Mouse (Mus musculus) liver, postnatal 0 days (tissue): ENCODE data around the gene Disp2. TPM values are rescaled to one million over a fixed set of nuclear protein-coding genes. Genes with fewer than 3 reads are reported as not detected.

Source experiments
- ATAC-seq: fragments of 200-750 bp; cut with Nextera tagmentation; 2 replicates; pipeline ENCODE4 v1.8.0; 2017; ENCODE audit warnings: mild to moderate bottlenecking, moderate library complexity
- DNase-seq: peaks from one replicate; pipeline ENCODE4 v3.0.0-alpha.2; 2016
- H3K27ac ChIP-seq: fragments of 300-500 bp; sonication (generic); 2 replicates; pipeline ENCODE4 v1.5.1; 2014; ENCODE audit warnings: antibody characterized with exemption, moderate library complexity, mild to moderate bottlenecking, low read depth
- H3K27me3 ChIP-seq: fragments of 300-500 bp; sonication (generic); 2 replicates; pipeline ENCODE4 v1.6.1; 2014; ENCODE audit warnings: low read length, control low read depth, mixed read lengths; ENCODE audit not compliant: insufficient read depth
- H3K36me3 ChIP-seq: fragments of 300-500 bp; sonication (generic); replicated peaks from 2 replicates; pipeline ENCODE4 v1.6.1; 2014; ENCODE audit warnings: mild to moderate bottlenecking, control low read depth, low read length, moderate library complexity, mixed read lengths; ENCODE audit not compliant: insufficient read depth
- H3K4me1 ChIP-seq: fragments of 300-500 bp; sonication (generic); 2 replicates; pipeline ENCODE4 v1.6.1; 2014; ENCODE audit warnings: antibody characterized with exemption, mild to moderate bottlenecking, control low read depth; ENCODE audit not compliant: insufficient read depth
- H3K4me2 ChIP-seq: fragments of 300-500 bp; sonication (generic); 2 replicates; pipeline ENCODE4 v1.6.1; 2014; ENCODE audit warnings: low read depth, mild to moderate bottlenecking, low read length, moderate library complexity, mixed read lengths
- H3K4me3 ChIP-seq: fragments of 300-500 bp; sonication (generic); 2 replicates; pipeline ENCODE4 v1.5.1; 2014; ENCODE audit warnings: low read depth, low read length
- H3K9ac ChIP-seq: fragments of 300-500 bp; sonication (generic); replicated peaks from 2 replicates; pipeline ENCODE4 v1.6.1; 2014; ENCODE audit warnings: mild to moderate bottlenecking, moderate library complexity
- H3K9me3 ChIP-seq: fragments of 300-500 bp; sonication (generic); 2 replicates; pipeline ENCODE4 v1.6.1; 2016; ENCODE audit warnings: mild to moderate bottlenecking, control low read depth, low read length, mixed read lengths
- CTCF ChIP-seq: sonication (generic); IDR thresholded peaks from 2 replicates; pipeline ENCODE4 v1.5.1; 2016; ENCODE audit warnings: antibody characterized with exemption, low read depth
- EP300 ChIP-seq: IDR thresholded peaks from 2 replicates; pipeline ENCODE4 v1.6.1; 2016; ENCODE audit warnings: antibody characterized with exemption, low read depth, mild to moderate bottlenecking
- WGBS: fragments of 180-500 bp; shearing (Covaris S2); extraction: QIAGEN DNeasy Blood & Tissue Kit; methylation state at CpG from one replicate; pipeline ENCODE4 v1.1.7; 2014; ENCODE audit not compliant: insufficient replicate concordance; 5-methylcytosine and 5-hydroxymethylcytosine counted together
- polyA plus RNA-seq: library from polyadenylated mRNA; unstranded; fragments of >200 nt; fragmentation: Nextera tagmentation; extraction: Ambion mirVana; gene quantifications from 2 replicates; pipeline ENCODE4 v1.2.1, GENCODE M21; 2015

The Disp2 gene
- polyA plus RNA-seq, 1 experiment from 2014 or later = 0.06 TPM

DNA sequence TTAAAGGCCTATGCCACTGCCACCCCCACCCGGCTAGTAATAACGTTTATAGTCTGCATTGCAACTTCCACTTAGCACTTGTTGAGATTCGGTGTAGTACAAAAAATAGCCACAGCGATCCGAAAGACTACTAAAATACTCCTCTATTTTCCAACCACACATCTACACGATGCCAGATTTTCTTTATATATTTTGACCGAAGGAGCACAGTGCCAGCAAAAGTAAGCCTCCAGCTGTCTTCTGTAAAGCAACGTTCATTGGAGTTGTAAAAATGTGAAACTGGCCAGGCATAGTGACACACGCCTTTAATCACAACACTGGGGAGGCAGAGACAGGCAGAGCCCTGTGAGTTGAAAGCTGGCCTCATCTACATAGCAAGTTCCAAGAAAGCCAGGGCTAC, 38.3 kb upstream of the Disp2 start:
- no peak for ATAC-seq
- Histone ChIP-seq H3K36me3 (no peaks in the 10 kb centered on the region), H3K27ac (no peak overlapping the region), H3K4me1 (peaks cover 10% of the 10 kb centered on the region), H3K27me3 (peaks cover 6% of the 10 kb centered on the region), H3K9me3 (no peaks in the 10 kb centered on the region), H3K4me3 (no peak overlapping the region), H3K9ac (no peak overlapping the region), H3K4me2 (no peak overlapping the region)
- 65% methylated on average over 9 of the region's 9 CpGs for WGBS
- TF ChIP-seq CTCF = no peak
- no peak for TF ChIP-seq EP300
- no peak for DNase-seq

DNA sequence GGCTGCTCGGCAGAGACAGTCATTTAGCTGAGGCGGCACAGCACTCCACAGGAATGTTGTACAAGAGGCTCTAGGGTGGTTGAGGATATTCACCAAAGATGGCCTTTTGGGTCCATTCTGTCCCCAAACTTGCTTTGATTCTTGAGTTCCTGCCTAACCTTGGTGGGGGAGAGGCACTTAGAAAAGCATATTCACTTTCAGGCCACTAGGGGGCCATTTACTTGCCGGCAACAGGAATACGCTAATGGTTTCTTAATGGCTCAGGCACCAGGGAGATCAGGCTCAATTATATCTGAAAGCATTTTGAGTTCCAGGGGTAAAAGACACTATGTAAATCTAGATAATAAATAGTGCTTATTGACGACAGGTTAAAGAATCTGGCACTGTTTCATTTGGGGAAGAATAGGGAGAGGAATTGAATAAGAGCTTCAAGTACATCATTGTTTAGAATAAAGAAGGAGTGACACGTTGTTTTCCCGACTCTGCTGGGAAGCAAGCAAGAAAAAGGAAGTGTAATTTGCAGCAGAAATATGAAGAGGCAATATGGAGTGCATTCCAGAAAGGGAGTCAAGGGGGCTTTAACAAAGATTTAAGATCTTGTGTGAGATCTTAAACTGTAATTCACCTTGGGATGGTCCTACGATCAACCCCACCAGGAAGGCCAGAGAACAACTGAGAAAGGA, 36.1 kb upstream of the Disp2 start:
- no peak for ATAC-seq
- no peak for DNase-seq
- Histone ChIP-seq H3K9ac (no peak overlapping the region), H3K4me1 (peaks cover 20% of the 10 kb centered on the region), H3K4me3 (no peak overlapping the region), H3K4me2 (no peak overlapping the region), H3K9me3 (no peaks in the 10 kb centered on the region), H3K36me3 (no peaks in the 10 kb centered on the region; the same call in 1 of the 2 replicates), H3K27ac (no peak overlapping the region), H3K27me3 (peaks cover 6% of the 10 kb centered on the region)
- TF ChIP-seq CTCF (peak; percentile 94), EP300 (no peak)
- WGBS = 23% methylated on average over 8 of the region's 8 CpGs

DNA sequence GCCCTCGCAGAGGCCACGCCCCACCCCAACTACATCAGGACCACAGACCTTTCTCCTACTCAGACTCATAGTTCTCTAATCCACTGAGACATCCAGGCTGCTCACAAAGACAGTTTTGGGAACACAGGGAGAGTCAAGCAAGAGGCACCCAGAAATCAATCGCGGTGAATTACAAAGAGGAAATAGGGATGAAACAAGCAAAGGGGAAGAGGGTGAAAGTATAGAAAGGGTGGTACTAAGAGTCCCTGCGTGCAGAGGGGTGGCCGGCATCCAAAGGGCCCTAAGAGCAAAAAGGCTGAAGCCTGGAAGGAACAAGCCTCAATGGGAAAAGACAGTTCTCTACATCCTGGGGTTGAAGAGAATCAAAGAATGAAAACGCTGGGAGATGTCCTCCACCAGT, 34.9 kb upstream of the Disp2 start:
- Histone ChIP-seq H3K4me1 (peaks cover 20% of the 10 kb centered on the region), H3K9ac (no peak overlapping the region), H3K9me3 (no peaks in the 10 kb centered on the region), H3K4me2 (peak overlapping the region; percentile 100), H3K27ac (no peak overlapping the region), H3K36me3 (peaks cover 7% of the 10 kb centered on the region; the same call in 1 of the 2 replicates), H3K27me3 (peaks cover 6% of the 10 kb centered on the region), H3K4me3 (peak overlapping the region; percentile 87; the same call in 1 of the 2 replicates)
- ATAC-seq (no peak), DNase-seq (no peak)
- TF ChIP-seq EP300 (no peak), CTCF (no peak)
- 14% methylated on average over 7 of the region's 7 CpGs for WGBS

DNA sequence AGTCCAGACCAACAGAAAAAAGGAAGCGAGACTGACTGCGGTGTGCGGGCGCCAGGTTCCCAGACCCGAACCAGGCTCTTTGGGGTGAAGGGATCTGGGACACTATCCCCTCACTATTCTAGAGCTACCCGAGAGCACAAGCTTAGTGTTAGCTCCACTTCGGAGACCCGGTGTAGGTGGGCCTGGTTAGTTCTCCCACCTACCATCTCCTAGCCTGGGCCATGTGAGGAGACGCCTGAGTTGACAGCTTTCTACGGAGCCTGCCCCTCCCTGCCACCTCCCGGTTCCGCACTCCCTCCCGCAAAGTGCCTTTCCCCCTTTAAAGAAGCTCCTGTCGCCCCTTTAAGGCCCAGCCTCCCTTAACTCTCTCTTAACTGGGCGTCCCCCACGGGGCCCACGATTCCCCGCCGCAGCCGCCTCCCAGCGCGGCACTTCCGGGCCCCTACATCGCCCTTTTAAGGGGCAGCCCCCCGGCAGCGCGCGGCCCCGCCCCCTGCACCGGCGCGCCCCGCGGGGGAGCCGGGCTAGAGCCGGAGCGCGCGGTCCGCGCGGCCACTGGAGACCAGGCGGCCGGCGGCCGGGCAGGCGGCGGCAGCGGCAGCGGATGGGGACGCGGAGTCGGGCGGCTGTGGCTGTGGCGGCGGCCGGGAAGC, 34.2 kb upstream of the Disp2 start, which contains the start of gene Inafm2:
Inafm2 (plus strand) TSS at position 527 of the 653 bp plus-strand sequence.
- WGBS = 1% methylated on average over 46 of the region's 57 CpGs
- ATAC-seq = peak; percentile 91
- peaks cover 22% of the 10 kb centered on the region for H3K4me1 ChIP-seq

DNA sequence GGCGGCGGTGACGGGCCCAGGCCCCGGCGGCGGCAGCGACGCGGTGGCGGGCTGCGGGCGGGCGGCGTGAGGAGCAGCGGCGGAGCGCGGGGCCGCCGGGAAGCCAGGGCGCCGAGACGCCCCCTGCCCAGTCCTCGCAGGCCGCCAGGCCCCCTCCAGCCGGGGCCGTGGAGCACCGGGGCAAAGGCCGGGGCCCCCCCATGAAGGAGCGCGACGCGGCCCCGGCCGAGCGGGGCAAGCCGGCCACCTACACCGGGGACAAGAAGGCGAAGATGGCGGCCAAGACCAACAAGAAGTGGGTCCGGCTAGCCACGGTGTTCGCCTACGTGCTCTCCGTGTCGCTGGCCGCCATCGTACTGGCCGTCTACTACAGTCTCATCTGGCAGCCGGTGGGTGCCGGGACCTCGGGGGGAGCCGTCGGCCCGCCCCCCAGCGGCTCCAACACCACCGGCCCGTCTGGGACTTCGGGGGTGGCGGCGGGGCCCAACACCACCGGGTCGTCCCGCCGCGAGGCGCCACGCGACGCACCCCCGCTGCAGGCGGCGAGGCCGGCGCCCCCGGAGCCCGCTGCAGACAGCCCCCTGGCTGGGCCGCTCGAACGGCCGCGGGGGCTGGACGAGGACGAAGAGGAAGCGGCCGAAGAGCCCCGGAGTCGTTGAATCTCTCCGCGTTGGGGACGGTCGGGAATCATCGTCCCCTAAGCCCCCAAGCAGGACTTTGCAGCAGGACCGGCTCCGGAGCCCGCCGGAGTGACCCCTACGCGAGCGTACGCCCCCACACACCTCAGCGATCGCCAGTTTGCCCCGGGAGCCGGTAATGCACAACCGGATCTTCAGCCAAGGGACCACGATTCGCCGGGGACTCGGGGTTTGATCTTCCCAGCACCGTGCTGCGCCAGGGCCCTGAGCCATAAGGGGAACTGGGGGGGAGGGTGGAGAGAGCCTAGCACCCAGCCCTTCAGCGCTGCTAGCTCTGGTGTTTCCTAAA, 33.3 kb upstream of the Disp2 start:
- peaks cover 6% of the 10 kb centered on the region for H3K27me3 ChIP-seq
- under 1% methylated on average over 103 of the region's 113 CpGs for WGBS
- ATAC-seq (peak; percentile 66), DNase-seq (peak; percentile 59)
- peak overlapping the region; percentile 78 for H3K27ac ChIP-seq
- peak overlapping the region; percentile 87 for H3K4me3 ChIP-seq
- no peaks in the 10 kb centered on the region for H3K9me3 ChIP-seq
- peaks cover 26% of the 10 kb centered on the region for H3K4me1 ChIP-seq
- no peak for TF ChIP-seq EP300
- TF ChIP-seq CTCF = no peak
- peak overlapping the region; percentile 93 for H3K9ac ChIP-seq
- H3K36me3 ChIP-seq = peaks cover 12% of the 10 kb centered on the region
- H3K4me2 ChIP-seq = peak overlapping the region; percentile 100

More for the DNA sequence above, 34.2 kb upstream of the Disp2 start, which contains the start of gene Inafm2:
- peak within 1 kb of the TSS; percentile 78 for H3K27ac ChIP-seq
- no peak for TF ChIP-seq EP300
- 0 out of 2 replicates have a peak, but pooled peaks have one; percentile 4 for TF ChIP-seq CTCF
- H3K4me3 ChIP-seq = peak within 1 kb of the TSS; percentile 87
- H3K36me3 ChIP-seq = peaks cover 10% of the 10 kb centered on the region
- no peaks in the 10 kb centered on the region for H3K9me3 ChIP-seq
- H3K4me2 ChIP-seq = peak within 1 kb of the TSS; percentile 100
- peak within 1 kb of the TSS; percentile 93 for H3K9ac ChIP-seq
- H3K27me3 ChIP-seq = peaks cover 6% of the 10 kb centered on the region
- DNase-seq = peak; percentile 90
